Mouse (Mus musculus): ENCODE measurements around the gene Liph.

- no peak for TF ChIP-seq GATA1 (IDR thresholded peaks at IDR 0.05; ENCODE audit: borderline replicate concordance, low read length)
- TF ChIP-seq FLI1 (IDR thresholded peaks at IDR 0.05; ENCODE audit: low read length), result no peak
Observed at GRCm38 (mm10) chr16:22001172-22001571, 5.7 kb upstream of the Liph start.
